Mouse (Mus musculus) stomach, postnatal 0 days (tissue): ENCODE data around the gene Tada1. TPM values are rescaled to one million over a fixed set of nuclear protein-coding genes. Genes with fewer than 3 reads are reported as not detected.
A peak's percentile ranks its signal among the peaks of the same experiment; 100 is the strongest.

Source experiments
- ATAC-seq: fragments of 200-750 bp; cut with Nextera tagmentation; 2 replicates; pipeline ENCODE4 v1.8.0; 2017; ENCODE audit not compliant: low FRiP score, low TSS enrichment
- DNase-seq: peaks from one replicate; pipeline ENCODE4 v3.0.0-alpha.2; 2016; ENCODE audit warnings: low spot score
- H3K27ac ChIP-seq: fragments of 300-500 bp; sonication (generic); replicated peaks from 2 replicates; pipeline ENCODE4 v1.5.1; 2014; ENCODE audit warnings: mild to moderate bottlenecking, control low read depth
- H3K27me3 ChIP-seq: fragments of 300-500 bp; sonication (generic); 2 replicates; pipeline ENCODE4 v1.6.1; 2014; ENCODE audit warnings: low read length; ENCODE audit not compliant: control insufficient read depth, insufficient read depth
- H3K36me3 ChIP-seq: fragments of 300-500 bp; sonication (generic); 2 replicates; pipeline ENCODE4 v1.6.1; 2014; ENCODE audit warnings: low read length, mixed read lengths; ENCODE audit not compliant: control insufficient read depth, insufficient read depth
- H3K4me1 ChIP-seq: fragments of 300-500 bp; sonication (generic); replicated peaks from 2 replicates; pipeline ENCODE4 v1.6.1; 2014; ENCODE audit warnings: antibody characterized with exemption; ENCODE audit not compliant: control insufficient read depth, insufficient read depth
- H3K4me2 ChIP-seq: fragments of 300-500 bp; sonication (generic); replicated peaks from 2 replicates; pipeline ENCODE4 v1.6.1; 2014; ENCODE audit warnings: low read depth, mild to moderate bottlenecking, control low read depth, moderate library complexity
- H3K4me3 ChIP-seq: fragments of 300-500 bp; sonication (generic); 2 replicates; pipeline ENCODE4 v1.5.1; 2014; ENCODE audit warnings: low read depth, low read length, control low read depth
- H3K9ac ChIP-seq: fragments of 300-500 bp; sonication (generic); 2 replicates; pipeline ENCODE4 v1.6.1; 2014; ENCODE audit warnings: mild to moderate bottlenecking, low read length, control low read depth, mixed read lengths
- H3K9me3 ChIP-seq: fragments of 300-500 bp; sonication (generic); 2 replicates; pipeline ENCODE4 v1.6.1; 2016; ENCODE audit warnings: low read length; ENCODE audit not compliant: control insufficient read depth
- CTCF ChIP-seq: IDR thresholded peaks from 2 replicates; pipeline ENCODE4 v1.5.1; 2016; ENCODE audit warnings: antibody characterized with exemption, low read depth, mild to moderate bottlenecking, moderate library complexity
- EP300 ChIP-seq: optimal IDR thresholded peaks from 2 replicates; pipeline ENCODE3; 2016; ENCODE audit warnings: antibody characterized with exemption
- WGBS: fragments of 180-500 bp; shearing (Covaris S2); extraction: QIAGEN DNeasy Blood & Tissue Kit; methylation state at CpG from one replicate; pipeline ENCODE4 v1.1.7; 2014; 5-methylcytosine and 5-hydroxymethylcytosine counted together
- polyA plus RNA-seq: library from polyadenylated mRNA; unstranded; fragments of >200 nt; fragmentation: Nextera tagmentation; extraction: Ambion mirVana; gene quantifications from 2 replicates; pipeline ENCODE4 v1.2.1, GENCODE M21; 2015

Tada1 gene
- polyA plus RNA-seq, 1 experiment from 2014 or later, result 18.8 TPM

- no peak for TF ChIP-seq EP300
- H3K27ac ChIP-seq, result no peak overlapping the region
- no peaks in the 10 kb centered on the region for H3K9me3 ChIP-seq
- H3K36me3 ChIP-seq, result peaks cover 23% of the 10 kb centered on the region
- no peak overlapping the region for H3K9ac ChIP-seq
- H3K4me1 ChIP-seq, result no peaks in the 10 kb centered on the region
- H3K4me3 ChIP-seq, result no peak overlapping the region
- no peak for DNase-seq
- no peak overlapping the region for H3K4me2 ChIP-seq
- no peaks in the 10 kb centered on the region for H3K27me3 ChIP-seq
- ATAC-seq, result no peak
Measured at GRCm38 (mm10) chr1:166401455-166401854, 22.6 kb downstream of the Tada1 start.

GRCm38 (mm10) chr1:166402003-166402402 is 23.1 kb downstream of the Tada1 start:
- WGBS, result 77% methylated on average over 4 of the region's 4 CpGs
- no peak overlapping the region for H3K4me3 ChIP-seq
- no peak for DNase-seq
- no peaks in the 10 kb centered on the region for H3K27me3 ChIP-seq
- peaks cover 25% of the 10 kb centered on the region for H3K36me3 ChIP-seq
- no peak overlapping the region for H3K27ac ChIP-seq
- H3K9me3 ChIP-seq, result no peaks in the 10 kb centered on the region
- no peak overlapping the region for H3K9ac ChIP-seq
- H3K4me1 ChIP-seq, result no peaks in the 10 kb centered on the region
- no peak overlapping the region for H3K4me2 ChIP-seq
- no peak for ATAC-seq
- TF ChIP-seq EP300 (no peak), CTCF (no peak)

GRCm38 (mm10) chr1:166403846-166404245 is 24.9 kb downstream of the Tada1 start:
- no peak overlapping the region for H3K9ac ChIP-seq
- H3K4me2 ChIP-seq, result no peak overlapping the region
- H3K4me1 ChIP-seq, result no peaks in the 10 kb centered on the region; the same call in 1 of the 2 replicates
- no peaks in the 10 kb centered on the region for H3K9me3 ChIP-seq
- no peak overlapping the region for H3K27ac ChIP-seq
- no peaks in the 10 kb centered on the region for H3K27me3 ChIP-seq
- peaks cover 17% of the 10 kb centered on the region for H3K36me3 ChIP-seq
- 82% methylated on average over 3 of the region's 3 CpGs for WGBS
- TF ChIP-seq EP300, result no peak
- no peak overlapping the region for H3K4me3 ChIP-seq
- ATAC-seq, result no peak
- no peak for DNase-seq

GRCm38 (mm10) chr1:166409177-166409700 is 30.3 kb downstream of the Tada1 start:
- Histone ChIP-seq H3K4me3 (peak overlapping the region; percentile 71), H3K36me3 (peaks cover 5% of the 10 kb centered on the region; the same call in 1 of the 2 replicates), H3K4me1 (peaks cover 3% of the 10 kb centered on the region; the same call in 1 of the 2 replicates), H3K27me3 (no peaks in the 10 kb centered on the region), H3K4me2 (peak overlapping the region; percentile 91), H3K9me3 (no peaks in the 10 kb centered on the region), H3K9ac (peak overlapping the region; percentile 81), H3K27ac (peak overlapping the region; percentile 87)
- 1% methylated on average over 36 of the region's 45 CpGs for WGBS
- TF ChIP-seq EP300, result no peak
- TF ChIP-seq CTCF, result no peak
- peak; percentile 70 for DNase-seq
- peak; percentile 85 for ATAC-seq

GRCm38 (mm10) chr1:166409701-166410220 is 30.9 kb downstream of the Tada1 start, which contains the start of gene Pogk:
Pogk (minus strand) TSS chr1:166409863.
- DNase-seq (peak; percentile 90), ATAC-seq (peak; percentile 94)
- Histone ChIP-seq H3K36me3 (peaks cover 5% of the 10 kb centered on the region; the same call in 1 of the 2 replicates), H3K4me1 (peaks cover 3% of the 10 kb centered on the region; the same call in 1 of the 2 replicates), H3K9me3 (no peaks in the 10 kb centered on the region), H3K9ac (peak within 1 kb of the TSS; percentile 81), H3K27ac (peak within 1 kb of the TSS; percentile 87), H3K4me2 (peak within 1 kb of the TSS; percentile 91), H3K27me3 (no peaks in the 10 kb centered on the region), H3K4me3 (peak within 1 kb of the TSS; percentile 71)
- TF ChIP-seq EP300 (no peak), CTCF (no peak)
- 2% methylated on average over 33 of the region's 49 CpGs for whole genome bisulfite sequencing

GRCm38 (mm10) chr1:166411541-166411940 is 32.6 kb downstream of the Tada1 start:
- no peaks in the 10 kb centered on the region for H3K9me3 ChIP-seq
- WGBS, result 100% methylated on average over 1 of the region's 1 CpGs

More at GRCm38 (mm10) chr1:166411541-166411940, 32.6 kb downstream of the Tada1 start:
- H3K9ac ChIP-seq, result no peak overlapping the region
- H3K27me3 ChIP-seq, result no peaks in the 10 kb centered on the region
- peaks cover 5% of the 10 kb centered on the region; the same call in 1 of the 2 replicates for H3K36me3 ChIP-seq
- no peak for TF ChIP-seq CTCF
- H3K4me1 ChIP-seq, result peaks cover 3% of the 10 kb centered on the region; the same call in 1 of the 2 replicates
- no peak for ATAC-seq
- H3K4me3 ChIP-seq, result no peak overlapping the region
- H3K4me2 ChIP-seq, result no peak overlapping the region
- H3K27ac ChIP-seq, result no peak overlapping the region
- no peak for DNase-seq
